Mouse (Mus musculus) embryonic fibroblast, embryonic 13.5 days (primary cell): ENCODE measurements around the gene Ak8.

ENCODE experiments used
- CTCF ChIP-seq: IDR thresholded peaks from 2 replicates; pipeline ENCODE4 v1.5.1; 2011; ENCODE audit warnings: mild to moderate bottlenecking, control low read depth, low read length, moderate library complexity, borderline replicate concordance; ENCODE audit not compliant: insufficient read depth
- POLR2A ChIP-seq: IDR thresholded peaks from 2 replicates; pipeline ENCODE4 v1.6.1; 2011; ENCODE audit warnings: low read depth, mild to moderate bottlenecking, control low read depth, low read length, moderate library complexity

DNA sequence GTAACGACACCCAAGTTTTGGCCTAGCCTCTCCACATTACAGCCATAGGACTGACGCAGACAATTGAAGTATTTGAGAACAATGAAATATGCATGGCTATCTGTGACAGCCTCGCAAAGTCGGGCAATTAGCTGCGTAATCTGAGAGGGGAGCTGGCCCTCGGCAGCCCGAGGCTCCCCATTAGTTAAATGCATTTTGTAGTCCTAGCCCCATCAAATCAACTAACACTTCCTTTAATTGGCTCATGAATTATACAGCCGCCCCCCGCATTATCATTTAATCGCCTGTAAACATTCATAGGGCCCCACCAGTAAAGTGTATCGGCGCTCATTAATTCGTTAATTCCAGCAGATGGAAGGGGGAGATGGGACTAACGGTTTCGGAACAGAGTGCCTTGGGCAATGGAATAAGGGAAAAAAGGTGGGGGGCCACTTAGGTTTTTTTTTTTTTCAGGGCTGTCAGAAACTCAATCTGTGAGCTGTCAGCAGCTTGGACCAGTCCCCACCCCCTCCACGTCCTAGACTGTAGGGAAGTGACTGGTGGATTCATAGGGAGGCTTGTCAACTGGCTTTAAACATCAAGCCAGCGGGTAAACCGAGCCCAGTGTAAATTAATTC is 97.6 kb downstream of the Ak8 start:
- no peak for TF ChIP-seq POLR2A
- TF ChIP-seq CTCF, result no peak
